Mouse (Mus musculus) T-helper 2 cell (primary cell): ENCODE data around the gene Krt33a.

ENCODE experiments used
- in situ Hi-C: fragments of 300-600 bp; cut with MboI, MseI; formaldehyde crosslinking; loops from one replicate; pipeline ENCODE4 v1.15.1; 2025; ENCODE audit warnings: high pct_unique_total_duplicates

The Krt33a gene

GRCm38 (mm10) chr11:100016112-100016511 lies at the start of gene Krt33a:
TSS of gene Krt33a (minus strand) at chr11:100016212.
- in situ Hi-C loops: no loop called here

DNA sequence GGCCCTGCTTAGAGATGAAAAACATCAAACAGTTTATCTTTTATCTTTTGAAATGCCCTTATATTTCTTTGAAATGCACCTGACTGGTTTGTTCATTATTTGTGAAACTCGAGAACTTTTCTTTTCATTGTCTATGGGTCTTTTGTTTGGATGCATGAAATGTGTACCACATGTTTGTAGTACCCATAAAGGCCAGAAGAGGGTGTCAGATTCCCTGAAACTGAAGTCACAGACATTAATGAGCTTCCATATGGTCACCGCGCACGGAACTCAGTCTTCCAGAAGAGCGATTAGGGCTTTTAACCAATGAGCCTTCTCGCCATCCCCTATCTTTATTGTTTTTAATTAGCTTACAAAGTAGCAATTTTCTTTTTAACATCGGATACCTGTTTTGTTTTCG lies 42.9 kb upstream of the Krt33a start:
- in situ Hi-C loops: no loop called here

DNA sequence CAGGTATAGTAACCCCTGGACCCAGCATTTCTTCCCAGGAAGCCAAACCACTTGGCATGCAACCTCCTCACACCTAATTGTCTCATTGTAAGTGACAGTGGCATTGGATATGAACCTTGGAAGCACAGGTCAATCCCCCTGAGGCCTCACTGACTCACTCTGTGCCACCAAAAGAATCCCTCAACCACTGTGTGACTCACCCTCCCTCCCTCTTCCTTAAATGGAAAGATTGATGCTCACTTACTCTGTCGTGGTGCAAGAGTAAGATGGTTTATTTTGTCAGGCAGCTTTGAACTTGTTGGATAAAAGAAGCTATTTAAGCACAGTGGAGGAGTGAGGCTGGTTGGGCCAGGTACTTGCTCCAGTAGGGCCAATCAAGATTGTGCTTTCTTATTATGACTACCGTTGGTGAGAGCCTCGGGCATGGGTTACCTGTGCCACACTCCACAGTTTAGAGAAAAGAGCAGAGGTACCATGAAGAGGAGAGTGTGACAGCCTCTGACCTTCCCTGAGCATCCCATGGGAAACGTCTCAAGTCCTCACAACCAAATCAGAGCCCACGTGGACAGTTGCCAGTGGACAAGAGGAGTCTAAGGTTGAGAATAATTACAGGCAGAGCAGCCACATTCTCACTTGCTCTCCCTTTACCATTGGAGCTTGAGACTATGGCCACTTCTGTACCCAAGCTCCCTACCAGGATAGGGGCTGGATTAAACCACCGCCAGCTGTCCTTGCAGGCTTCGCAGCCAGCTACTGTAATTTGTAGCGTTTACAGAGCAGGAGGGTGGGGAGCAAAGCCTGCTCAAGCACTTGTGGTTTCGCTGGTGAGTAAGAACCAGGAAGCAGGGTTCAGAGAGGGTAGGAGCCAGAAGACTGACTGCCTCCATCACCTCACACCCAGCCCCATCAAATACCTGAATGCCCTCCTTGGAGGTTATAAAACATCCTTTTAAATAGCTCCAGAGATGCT lies 40.0 kb upstream of the Krt33a start:
- in situ Hi-C loops: no loop called here

- in situ Hi-C loops: no loop called here
Measured at GRCm38 (mm10) chr11:100050451-100050850, 34.4 kb upstream of the Krt33a start, which contains the start of gene Krt31. TSS of gene Krt31 (minus strand) at chr11:100050551.

GRCm38 (mm10) chr11:100047193-100047592 lies 31.2 kb upstream of the Krt33a start:
- in situ Hi-C loops: no loop called here

DNA sequence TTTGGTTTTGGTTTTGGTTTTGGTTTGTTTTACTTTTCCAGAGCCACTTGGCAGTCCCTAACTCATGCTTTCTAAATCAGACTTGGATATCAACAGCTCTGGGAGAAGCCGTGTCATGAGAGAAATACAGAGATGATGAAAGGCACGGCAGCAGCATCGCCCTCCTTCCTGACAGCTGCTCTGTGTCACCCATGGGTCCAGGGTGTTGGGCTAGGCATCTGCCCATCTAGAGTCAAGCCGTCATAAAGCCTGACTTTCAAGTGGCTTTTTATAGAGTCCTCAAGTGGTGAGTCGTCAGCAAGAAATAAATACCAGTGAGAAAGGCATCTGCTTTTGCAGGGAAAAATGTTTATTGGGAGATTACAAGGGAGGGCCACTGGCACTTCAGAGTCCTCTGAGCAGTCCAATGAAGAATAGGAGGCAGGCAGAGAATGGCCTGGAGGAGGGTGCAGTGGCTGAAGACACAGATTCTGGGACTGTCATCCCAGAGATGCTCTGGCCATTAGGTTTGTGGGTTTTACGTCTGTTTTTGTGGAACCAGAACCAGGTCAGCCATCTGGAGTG lies 30.4 kb upstream of the Krt33a start:
- in situ Hi-C loops: no loop called here

DNA sequence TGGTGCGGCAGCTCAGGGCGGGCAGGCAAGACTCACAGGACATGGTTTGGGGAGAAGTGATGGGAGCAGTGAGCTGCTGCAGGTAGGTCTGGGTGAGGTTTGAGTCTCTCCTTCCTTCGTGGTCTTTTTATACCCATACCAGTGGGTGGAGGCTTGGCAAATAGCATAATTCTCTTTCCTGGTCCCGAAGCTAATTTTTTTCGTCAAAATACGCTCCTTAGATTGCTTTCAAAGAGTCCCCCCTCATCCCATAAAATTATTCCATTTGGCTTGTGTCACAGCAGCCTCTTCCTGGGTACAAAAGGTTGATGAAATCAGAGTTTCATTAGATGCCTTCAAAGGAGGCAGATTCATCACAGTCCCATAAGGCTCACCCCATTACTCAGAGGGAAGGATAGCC lies 25.4 kb upstream of the Krt33a start, which contains the start of gene Krt34:
Krt34 (minus strand) TSS at position 101 of the 400 bp plus-strand sequence.
- in situ Hi-C loops: no loop called here

GRCm38 (mm10) chr11:100029768-100030167 lies 13.8 kb upstream of the Krt33a start, which contains the start of gene Krt33b:
TSS of gene Krt33b (minus strand) at chr11:100029868.
- in situ Hi-C loops: no loop called here

DNA sequence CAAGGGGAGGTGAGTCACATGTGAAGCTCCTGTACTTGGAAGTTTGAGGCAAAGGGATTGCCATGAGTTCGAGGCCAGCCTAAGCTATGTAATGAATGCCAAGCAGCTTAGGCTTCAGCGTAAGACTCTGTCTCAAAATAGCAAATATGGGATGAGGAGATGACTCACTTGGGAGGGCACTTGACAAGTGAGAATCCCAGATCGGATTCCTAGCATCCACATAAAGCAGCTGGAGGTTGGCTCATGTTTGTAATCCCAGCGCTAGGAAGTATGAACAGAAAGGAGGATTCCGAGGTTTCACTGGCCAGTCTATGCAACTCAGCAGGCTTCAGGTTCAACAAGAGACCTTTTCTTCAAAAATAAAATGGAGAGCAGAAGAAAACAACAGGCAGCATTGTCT lies 5.4 kb upstream of the Krt33a start:
- in situ Hi-C loops: no loop called here

DNA sequence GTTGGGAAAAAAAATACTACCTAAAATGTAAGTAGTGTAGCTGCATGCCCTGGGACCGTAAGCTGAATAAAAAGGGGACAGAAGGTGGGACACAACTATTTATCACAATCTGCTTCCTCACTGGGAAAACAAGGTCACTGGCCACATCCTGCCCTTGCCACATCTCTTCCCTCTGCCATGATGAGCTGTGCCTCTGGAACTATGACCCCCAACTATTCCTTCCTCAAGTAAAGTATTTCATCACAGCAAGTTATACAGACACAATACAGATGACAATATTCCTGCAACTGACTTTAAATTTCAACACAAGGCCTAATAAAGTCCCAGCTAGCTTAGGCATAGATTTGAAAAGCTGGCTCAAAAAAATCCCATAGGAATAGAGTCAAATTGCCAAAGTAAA lies 3.5 kb upstream of the Krt33a start:
- in situ Hi-C loops: no loop called here

DNA sequence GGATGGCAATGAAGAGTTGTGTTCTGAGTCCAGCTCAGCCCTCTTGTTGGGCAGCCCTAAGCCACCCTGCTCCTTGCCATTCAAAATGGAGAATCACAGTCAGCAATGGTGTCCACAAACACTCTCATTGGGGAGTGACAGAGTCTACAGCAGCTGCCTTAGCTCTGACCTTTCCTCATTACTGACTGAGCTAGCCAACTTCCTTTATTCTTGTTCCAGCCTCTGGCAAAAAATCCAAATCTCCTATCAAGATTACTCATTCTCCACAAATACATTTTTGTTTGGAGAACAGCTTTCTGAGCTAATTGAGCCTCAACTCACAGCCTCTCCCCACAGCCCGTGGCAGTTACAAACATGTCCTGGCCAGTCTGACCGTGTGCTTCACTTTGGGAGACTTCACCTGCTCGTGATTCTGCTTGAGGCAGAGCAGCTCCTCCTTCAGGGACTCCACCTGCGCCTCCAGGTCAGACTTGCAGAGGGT lies 2.3 kb downstream of the Krt33a start:
- in situ Hi-C loops: no loop called here

- in situ Hi-C loops: no loop called here
Measured at GRCm38 (mm10) chr11:100010682-100011081, 5.3 kb downstream of the Krt33a start.

DNA sequence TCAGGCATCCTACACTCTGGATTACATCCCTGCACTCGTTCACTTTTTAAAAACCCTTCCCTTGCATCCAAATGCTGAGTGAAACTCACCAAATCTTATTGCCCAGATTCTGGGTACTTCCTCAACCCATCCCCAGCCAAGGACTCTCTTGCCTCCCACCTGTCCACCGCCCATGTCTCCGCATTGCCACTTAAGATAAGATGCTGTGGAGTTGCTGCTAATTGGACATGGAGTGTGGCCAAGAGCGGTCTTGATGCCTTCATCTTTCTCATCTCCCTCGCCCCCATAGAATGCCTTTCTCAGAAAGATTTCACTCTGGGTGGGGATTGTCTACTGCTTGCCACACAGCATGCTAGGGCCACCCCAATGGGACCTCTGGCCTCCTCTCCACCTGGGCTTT lies 7.7 kb downstream of the Krt33a start:
- in situ Hi-C loops: loop anchor here (10.0 kb wide), 1 partner anchor 544 kb away; no protein-coding TSS in a partner anchor

DNA sequence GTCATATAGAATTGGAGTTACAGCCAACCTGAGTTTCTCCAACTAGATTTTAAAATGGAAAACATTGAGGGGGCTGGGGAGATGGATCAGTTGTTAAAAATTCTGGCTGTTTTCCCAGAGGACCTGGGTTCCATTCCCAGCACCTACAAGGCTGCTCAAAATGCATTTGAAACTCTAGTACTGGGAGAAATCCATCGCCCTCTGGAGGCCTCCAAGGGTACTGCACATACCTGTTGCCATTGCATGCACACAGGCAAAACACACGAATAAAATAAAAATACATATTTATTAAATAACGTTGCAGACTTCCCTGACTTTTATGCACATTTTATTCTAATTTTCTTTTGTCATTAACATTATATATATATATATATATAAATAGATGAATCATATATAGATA lies 9.4 kb downstream of the Krt33a start:
- in situ Hi-C loops: loop anchor here (10.0 kb wide), 1 partner anchor 542 kb away; no protein-coding TSS in a partner anchor

DNA sequence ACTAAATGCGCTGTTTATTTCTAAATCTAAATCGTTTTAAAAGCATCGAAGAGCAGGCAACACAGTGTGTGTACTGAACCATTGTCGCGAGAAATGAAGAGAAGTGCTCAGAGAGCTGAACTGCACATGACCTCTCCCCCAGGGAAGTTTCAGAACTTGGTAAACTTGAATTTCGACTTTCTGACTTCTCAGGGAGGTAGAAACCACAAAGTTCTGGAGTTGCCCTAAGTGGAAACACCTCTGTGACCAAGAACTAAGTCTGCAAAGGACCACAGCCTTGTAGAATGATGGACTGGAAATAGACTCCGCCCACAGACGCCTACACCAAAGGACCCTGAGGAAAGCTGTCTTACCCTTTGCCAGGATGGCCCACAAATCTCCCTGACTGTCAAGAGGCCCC lies 10.1 kb downstream of the Krt33a start:
- in situ Hi-C loops: loop anchor here (10.0 kb wide), 1 partner anchor 541 kb away; no protein-coding TSS in a partner anchor

- in situ Hi-C loops: loop anchor here (10.0 kb wide), 1 partner anchor 540 kb away; no protein-coding TSS in a partner anchor
Measured at GRCm38 (mm10) chr11:100004846-100005245, 11.2 kb downstream of the Krt33a start.

- in situ Hi-C loops: no loop called here
Measured at GRCm38 (mm10) chr11:99999091-99999490, 16.9 kb downstream of the Krt33a start.

DNA sequence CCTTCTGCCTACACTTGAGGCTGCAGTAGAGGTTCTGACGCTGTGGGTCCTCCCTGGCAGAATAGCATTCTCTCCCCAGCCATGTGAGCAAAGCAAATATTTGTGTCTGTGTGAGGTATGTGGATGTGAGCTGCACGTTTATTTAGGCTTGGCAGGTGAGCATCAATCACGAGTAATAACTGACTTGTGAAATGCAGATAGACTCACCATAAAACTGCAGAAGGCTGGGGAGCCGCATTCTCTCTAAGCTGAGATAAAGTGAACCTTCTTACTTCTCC lies 21.7 kb downstream of the Krt33a start:
- in situ Hi-C loops: no loop called here

DNA sequence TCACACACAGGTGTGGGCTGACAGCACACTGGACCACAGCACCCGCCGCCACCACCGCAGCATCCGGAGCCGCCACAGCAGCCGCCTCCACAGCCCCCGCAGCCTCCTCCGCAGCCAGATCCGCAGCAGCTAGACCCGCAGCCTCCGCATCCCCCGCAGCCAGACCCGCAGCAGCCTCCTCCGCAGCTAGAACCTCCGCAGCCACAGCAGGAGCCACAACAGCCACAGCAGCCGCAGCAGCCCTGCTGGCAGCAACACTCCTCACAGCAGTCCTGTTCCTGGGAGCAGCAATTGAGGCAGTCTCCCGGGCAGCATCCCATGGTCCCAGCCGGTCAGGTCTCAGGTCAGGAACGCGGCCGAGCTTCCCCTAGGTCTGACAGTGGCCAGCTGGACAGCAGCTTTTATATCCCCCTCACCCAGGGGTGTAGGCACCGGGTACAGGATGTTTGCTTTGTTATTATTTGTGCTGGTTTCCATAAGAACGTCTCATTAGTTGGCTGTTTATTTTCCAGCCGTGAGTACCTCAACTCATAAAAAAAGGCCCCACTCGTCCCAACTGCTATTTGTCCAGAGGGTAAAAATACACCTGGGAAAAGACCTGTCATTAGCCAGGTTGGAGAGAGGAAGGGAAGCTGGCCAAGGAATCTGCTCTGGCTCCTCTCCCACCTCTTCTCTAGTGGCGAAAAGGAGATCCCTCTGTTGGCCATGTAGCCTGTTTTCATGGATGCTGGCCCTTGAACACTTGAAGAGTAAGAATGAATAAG lies 22.2 kb downstream of the Krt33a start, which contains the start of gene Krtap17-1:
Krtap17-1 (minus strand) TSS at position 375 of the 764 bp plus-strand sequence.
- in situ Hi-C loops: no loop called here

DNA sequence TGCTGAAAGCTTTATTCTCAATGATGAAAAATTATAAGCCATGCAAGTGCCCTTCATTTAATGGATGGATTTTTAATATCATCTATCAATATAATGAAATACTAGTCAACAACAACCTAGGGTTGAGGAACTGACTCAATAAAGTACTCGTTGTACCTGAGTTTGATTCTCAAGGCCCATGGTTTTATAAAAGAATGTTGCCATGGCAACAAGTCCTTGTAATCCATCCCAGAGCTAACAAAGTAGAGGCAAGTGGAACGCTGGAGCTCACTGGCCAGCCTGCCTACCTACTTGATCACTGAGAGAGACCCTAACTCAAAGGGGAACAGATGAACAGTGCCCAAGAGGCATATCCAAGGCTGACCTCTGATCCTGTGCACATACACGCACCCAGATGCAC lies 25.4 kb downstream of the Krt33a start:
- in situ Hi-C loops: no loop called here

- in situ Hi-C loops: no loop called here
Measured at GRCm38 (mm10) chr11:99989881-99990405, 26.1 kb downstream of the Krt33a start.
